Mouse (Mus musculus) adrenal gland, postnatal 4 days (tissue): ENCODE measurements around the gene Nxt1. TPM values are rescaled to one million over a fixed set of nuclear protein-coding genes. Genes with fewer than 3 reads are reported as not detected.

Source experiments
- DNase-seq, 2 experiments: peaks; one replicate each; pipeline ENCODE4 v3.0.0; 2021 to 2022; ENCODE audit warnings: low spot score in 2 of 2, mixed read lengths in 2 of 2
- total RNA-seq, 2 experiments: library from RNA; stranded (reverse); gene quantifications; 2 replicates each; pipeline ENCODE4 v1.2.3; 2021

Gene Nxt1
- total RNA-seq, 2 experiments from 2014 or later, result 24.1 to 28.1 TPM

GRCm38 (mm10) chr2:148687971-148688370, 15.6 kb downstream of the Nxt1 start:
- no peak for DNase-seq

GRCm38 (mm10) chr2:148689444-148690140, 17.2 kb downstream of the Nxt1 start:
- DNase-seq, result no peak

GRCm38 (mm10) chr2:148690291-148690690, 17.9 kb downstream of the Nxt1 start:
- DNase-seq, result no peak

GRCm38 (mm10) chr2:148690781-148691180, 18.4 kb downstream of the Nxt1 start:
- no peak for DNase-seq

DNA sequence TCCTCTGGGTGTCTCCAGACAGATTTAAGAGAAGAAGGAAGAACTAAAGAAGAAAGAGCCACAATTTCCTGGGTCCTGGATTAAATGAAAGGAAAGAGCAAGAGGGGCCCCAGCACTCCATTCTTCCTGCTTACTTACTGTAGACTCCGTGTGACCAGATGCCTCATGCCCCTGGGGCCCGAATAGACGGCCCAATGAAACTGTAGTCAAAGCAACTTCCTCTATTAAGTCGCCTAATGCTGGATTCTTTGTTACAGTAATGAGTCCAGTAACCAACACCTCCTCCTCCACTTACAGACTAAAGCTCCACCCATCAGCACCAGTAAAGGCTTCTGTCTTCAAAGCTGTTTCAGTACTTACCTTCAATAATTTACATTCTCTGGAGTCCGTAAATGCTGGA, 26.2 kb downstream of the Nxt1 start:
- DNase-seq, result no peak

DNA sequence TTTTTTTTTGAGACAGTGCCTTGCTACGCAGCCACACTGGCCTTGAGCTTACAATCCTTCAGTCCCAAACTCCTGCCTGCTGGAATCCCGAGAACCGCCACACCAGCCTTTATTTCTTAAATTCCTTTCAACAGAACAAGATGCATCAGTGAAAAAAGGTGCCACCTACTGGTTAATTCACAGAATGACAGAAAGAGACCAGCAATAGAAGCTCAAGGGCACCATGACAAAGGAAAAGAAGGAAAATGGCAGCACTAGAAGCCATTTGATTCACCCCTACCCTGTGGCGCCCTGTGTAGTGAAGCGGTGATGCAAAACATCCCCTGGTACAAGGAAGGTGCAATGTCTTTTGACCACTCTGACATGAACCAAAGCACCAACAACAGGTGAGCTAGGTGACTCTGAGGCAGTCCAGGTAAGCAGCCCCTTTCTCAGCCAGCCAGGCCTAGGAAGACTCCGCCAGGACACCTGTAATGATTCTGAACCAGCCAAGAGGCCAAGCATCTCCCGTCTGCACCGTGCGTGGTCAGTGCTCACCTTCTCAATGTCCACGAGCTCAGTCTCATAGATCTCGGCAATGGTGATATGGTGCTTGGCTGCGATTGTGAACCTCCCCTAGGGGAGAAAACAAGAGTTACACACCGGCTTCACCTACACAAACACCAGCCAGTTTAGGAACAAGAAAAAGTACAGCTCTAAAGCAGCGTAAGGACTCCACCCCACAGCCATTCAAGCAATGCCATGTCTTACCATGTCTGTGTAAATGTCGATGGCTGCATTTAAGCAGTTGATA, 34.2 kb downstream of the Nxt1 start:
- no peak for DNase-seq

- DNase-seq, result no peak
Measured at GRCm38 (mm10) chr2:148707202-148707530, 34.8 kb downstream of the Nxt1 start.

DNA sequence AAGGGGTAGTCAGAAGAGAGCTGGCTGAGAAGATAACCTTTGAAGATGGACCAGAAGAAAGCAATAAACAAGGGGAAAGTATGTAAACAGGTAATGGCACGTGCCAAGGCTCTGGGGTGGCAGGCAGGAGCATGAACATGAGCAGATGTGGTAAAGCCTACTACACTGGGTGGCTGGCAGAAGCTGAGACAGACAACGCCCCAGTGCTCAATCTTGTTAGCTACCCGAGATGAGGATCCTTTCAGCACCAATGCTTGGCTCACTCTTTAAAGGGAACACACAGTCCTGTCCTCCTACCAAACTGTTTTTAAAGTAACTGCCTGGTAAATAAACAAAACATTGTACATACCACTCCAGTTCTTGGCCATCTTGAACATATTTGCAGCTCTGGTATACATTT, 39.9 kb downstream of the Nxt1 start:
- DNase-seq, result no peak

- no peak for DNase-seq
Measured at GRCm38 (mm10) chr2:148717072-148717471, 44.7 kb downstream of the Nxt1 start.

GRCm38 (mm10) chr2:148719271-148719995, 47.0 kb downstream of the Nxt1 start:
- DNase-seq, result no peak

Other genes with a start within 250 kb of the Nxt1 start
- 10 to 100 TPM; 65.8 to 67.5 TPM for gene Cd93, start 229.0 kb upstream of the Nxt1 start, total RNA-seq
- gene Gzf1, start 8.4 kb downstream of the Nxt1 start, total RNA-seq, result 10 to 100 TPM; 35.5 to 39.9 TPM
- 10 to 100 TPM; 12.4 to 14.0 TPM for gene Napb, start 59.9 kb downstream of the Nxt1 start, total RNA-seq
- under 1 TPM in 1 of 2 experiments, not detected in 1; 0.79 TPM for gene Cstl1, start 77.8 kb downstream of the Nxt1 start, total RNA-seq
- gene Cst11, start 98.9 kb downstream of the Nxt1 start, total RNA-seq, result not detected
- gene 8030411F24Rik, start 109.4 kb downstream of the Nxt1 start, total RNA-seq, result not detected
- under 1 TPM in 1 of 2 experiments, not detected in 1; 0.62 TPM for gene Cst12, start 116.8 kb downstream of the Nxt1 start, total RNA-seq
- 100 to 1,000 TPM; 167 to 183 TPM for gene Cst8, start 126.2 kb downstream of the Nxt1 start, total RNA-seq
- gene Cst13, start 147.5 kb downstream of the Nxt1 start, total RNA-seq, result under 1 TPM in 1 of 2 experiments, not detected in 1; 0.42 TPM
- not detected for gene Cst9, start 162.5 kb downstream of the Nxt1 start, total RNA-seq
- gene 9230104L09Rik, start 192.4 kb downstream of the Nxt1 start, total RNA-seq, result 1 to 10 TPM; 1.6 to 2.0 TPM
- 100 to 1,000 TPM; 558 to 614 TPM for gene Cst3, start 203.1 kb downstream of the Nxt1 start, total RNA-seq